Mouse (Mus musculus) spleen, postnatal 36 days (tissue): ENCODE results near the gene Itgb4.

Source experiments
- DNase-seq, 2 experiments: peaks; one replicate each; pipeline ENCODE4 v3.0.0; 2022; ENCODE audit warnings: low spot score in 2 of 2, mixed read lengths in 1 of 2

Gene Itgb4

DNA sequence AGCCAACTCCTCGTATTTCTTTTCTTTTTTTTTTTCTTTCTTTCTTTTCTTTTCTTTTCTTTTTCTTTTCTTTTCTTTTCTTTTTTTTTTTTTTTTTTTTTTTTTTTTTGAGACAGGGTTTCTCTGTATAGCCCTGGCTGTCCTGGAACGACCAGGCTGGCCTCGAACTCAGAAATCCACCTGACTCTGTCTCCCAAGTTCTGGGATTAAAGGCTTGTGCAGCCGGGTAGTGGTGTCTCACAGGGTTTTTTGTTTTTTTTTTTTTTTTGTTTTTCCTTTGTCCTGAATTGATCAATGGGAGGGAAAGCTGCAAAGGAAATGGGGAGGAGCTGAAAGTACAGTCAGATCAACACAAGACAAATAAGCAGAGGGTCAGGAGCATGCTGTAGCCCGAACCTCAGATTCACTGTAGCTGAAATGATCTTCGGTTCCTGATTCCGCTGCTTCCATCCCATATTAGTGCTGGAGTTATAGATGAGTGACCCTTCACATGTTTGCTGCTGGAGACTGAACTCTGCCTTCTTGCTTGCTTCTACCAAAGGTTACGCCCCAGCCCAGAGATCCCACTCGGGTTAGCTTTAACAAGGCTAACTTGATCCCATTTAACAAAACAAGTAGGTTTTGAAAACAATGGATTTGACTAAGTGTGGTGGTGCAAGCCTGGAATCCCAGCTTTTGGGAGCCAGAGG lies 53.8 kb downstream of the Itgb4 start:
- DNase-seq: no peak

DNA sequence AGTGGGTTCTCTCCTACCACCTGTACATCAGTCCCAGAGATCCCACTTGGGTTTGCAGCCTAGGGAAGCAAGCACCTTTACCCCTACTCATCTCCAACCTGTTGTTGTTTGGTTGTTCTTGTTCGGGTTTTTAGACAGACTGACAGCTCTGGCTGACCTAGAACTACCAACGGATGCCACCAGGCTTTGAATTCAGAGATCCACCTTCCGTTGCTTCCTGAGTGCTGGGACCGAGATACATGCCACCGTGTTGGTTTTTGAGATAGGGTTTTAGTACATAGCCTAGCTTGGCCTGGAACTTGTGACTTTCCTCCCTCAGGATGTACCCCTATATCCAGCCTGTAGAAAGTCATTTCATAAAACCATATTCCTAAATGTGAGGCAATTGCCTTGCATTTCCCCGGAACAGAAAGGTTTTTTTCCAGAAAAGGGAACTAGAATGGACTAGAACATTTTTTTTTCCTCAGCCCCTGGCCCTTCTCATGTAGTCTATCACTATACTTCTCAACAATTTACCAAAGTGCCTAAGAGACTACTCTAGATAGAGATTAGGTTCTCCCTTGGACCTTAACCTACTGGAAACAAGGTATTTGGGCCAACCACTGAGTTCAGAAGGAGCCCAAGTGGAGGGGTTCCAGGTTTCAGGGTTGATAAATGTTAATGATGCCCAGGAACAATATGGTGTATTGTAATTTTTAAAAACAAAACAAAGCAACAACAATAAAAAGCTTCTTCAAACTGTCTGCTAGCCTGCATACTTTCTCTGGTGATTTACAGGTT lies 54.8 kb downstream of the Itgb4 start:
- DNase-seq: no peak

DNA sequence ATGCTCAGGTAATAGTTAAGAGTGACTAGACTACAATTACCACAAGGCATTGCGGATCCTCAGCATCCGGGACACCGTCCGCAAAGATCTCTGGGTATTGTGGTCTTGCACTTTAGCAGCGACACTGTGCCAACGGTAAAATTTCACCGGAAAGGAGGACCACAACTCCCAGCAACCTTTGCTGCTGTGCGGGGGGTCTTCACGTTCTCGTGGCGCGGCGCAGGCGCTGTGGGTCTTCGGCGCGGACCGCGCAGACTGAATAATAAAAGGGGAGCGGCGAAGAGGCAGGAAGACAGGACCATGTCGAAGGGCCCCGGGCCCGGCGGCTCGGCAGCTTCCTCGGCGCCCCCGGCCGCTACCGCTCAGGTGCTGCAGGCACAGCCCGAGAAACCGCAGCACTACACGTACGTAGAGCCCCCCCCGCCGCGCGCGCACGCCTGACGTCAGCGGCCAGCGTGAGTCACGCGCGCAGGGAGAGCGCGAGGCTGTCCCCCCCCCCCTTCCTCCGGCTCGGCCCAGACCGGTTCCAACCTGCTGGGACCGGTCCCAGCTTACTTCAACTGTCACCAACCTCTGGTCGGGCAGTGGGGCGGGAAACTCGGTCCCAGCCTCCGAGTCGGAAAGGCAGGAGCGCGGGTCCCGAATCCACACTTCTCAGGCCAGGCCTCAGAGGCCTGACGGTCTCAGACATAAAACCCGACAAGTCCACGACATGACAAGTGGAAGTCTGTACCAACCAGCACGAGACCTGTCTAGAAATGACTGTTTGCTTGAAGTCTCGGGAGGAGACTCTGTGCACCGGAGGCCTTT lies 55.8 kb downstream of the Itgb4 start, which contains the start of gene Unk:
Gene Unk, plus strand, starts transcription at position 235 of the 810 bp plus-strand sequence.
- peak; percentile 97 to 99 for DNase-seq

DNA sequence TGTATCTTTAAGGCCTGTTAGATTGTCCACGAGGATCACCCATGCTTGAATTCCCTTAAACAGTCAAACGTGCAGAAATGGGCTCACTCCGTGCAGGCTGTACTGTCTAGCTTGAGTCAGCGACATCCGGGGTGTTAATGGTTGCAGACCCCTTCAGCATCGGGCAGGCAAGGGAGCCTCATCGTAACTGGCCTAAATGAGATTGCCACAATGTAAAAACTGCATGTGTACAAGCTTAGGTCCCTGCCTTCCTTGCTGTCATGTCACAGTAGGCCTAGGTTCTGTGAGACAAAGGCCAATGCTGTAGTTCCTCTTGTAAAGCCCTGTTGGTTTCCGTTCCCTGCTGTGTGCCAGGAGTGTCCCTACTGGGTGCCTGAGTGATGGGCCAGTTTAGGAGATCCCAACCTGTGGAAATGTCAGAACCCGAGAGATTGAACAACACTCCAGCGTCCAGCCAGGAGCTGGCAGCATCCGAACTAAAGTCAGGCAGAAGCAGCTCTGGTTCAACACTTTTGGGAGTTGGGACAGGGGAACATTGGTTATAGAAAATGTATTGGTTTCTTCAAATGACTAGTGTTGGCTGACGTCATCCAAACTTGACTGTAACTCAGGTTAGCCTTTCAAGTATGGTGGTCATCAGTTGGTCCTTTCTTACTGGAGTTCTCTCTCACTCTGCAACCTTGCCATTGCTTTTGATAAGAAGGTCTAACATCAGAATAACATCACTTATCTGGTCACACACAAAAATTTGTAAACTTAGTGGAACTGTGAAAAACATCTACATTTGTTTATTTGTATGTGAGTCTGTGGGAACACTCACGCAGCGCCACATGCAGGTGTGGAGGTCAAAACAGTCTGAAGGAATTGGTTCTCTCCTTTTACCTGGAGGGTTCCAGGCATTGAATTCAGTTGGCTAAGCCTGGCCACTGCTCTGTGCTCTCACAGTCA lies 56.7 kb downstream of the Itgb4 start:
- peak; percentile 60 to 68 for DNase-seq

DNA sequence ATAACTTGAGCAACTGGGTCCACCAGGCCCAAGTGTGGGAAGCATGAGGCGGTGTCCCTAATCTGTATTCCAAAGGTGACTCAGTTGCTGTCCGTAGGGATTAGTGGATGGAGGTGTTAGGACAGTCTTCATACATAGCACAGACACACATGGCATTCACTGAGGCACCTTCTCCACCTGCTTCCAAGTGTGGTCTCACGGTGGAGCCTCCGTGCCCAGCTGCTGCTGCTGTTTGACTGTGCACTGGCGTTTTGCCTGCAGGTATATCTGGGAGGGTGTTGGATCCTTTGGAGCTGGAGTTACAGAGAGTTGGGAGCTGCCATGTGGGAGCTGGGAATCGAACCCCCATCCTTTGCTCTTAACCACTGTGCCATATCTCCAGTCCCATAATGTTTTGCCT lies 60.1 kb downstream of the Itgb4 start:
- DNase-seq: no peak

DNA sequence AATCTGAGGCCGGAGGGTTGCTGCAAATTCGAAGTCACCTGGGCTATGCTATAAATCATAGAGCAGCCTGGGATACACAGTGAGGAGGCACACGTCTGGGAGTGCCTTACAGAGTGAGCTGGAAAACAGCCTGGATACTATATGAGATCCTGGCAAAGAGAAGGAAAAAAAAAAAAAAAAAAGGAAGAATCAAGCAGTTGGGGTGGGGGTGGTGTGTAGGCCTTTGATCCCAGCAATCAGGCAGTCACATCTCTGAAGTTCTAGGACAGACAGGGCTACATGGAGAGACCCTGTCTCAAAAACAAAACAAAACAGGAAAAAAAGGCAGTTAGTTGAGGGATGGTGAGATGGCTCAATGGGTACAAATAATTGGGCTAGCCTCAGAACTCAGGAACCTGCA lies 62.2 kb downstream of the Itgb4 start:
- DNase-seq: no peak

DNA sequence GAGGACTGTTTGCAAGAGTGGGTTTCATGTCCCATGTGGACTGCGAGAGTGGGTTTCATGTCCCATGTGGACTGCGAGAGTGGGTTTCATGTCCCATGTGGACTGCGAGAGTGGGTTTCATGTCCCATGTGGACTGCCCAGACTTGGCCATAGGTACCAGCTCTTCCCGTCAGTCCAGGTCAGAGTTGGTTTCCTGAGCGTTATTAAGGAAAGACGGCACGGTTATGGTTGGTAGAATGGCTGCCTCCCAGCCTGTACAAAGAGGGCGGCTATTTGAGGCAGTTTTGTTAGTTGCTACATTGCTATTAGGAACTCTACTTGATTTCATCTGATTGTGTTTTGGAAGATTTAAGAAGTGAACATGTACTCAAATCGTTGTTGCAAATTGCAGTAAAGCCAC lies 63.3 kb downstream of the Itgb4 start:
- no peak for DNase-seq

DNA sequence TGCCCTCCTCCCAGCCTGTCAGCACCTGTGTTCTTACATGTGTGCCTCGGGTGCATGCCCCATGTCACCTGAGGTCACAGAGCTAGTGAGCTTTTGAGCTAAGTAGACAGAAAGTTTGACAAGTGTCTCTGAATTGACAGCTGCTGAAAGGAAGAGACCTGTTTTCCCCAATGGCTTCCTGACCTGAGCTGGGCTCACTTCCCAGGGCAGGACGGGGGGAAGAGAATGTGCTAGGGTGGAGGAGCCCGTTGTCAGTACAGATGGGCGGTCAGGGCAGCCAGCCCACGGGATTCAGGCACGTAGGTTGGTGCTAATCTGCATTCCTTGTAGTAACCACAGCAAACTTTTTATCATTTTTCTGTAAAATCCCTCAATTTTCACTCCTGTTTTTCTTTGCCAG lies 66.1 kb downstream of the Itgb4 start:
- no peak for DNase-seq

DNA sequence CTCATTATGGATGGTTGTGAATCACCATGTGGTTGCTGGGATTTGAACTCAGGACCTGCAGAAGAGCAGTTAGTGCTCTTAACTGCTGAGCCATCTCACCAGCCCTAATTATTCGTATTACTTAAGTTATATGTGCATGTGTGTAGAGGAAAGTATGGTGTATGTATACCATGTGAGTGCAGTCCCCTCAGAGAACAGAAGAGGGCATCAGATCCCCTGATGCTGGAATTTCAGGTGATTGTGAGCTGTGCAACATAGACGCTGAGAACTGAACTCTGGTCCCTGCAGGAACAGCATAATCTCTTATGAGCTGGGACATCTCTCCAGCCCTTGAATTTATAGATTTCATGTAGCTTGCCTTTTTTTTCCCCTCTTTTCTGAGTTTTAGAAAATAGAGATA lies 67.3 kb downstream of the Itgb4 start:
- DNase-seq: no peak

DNA sequence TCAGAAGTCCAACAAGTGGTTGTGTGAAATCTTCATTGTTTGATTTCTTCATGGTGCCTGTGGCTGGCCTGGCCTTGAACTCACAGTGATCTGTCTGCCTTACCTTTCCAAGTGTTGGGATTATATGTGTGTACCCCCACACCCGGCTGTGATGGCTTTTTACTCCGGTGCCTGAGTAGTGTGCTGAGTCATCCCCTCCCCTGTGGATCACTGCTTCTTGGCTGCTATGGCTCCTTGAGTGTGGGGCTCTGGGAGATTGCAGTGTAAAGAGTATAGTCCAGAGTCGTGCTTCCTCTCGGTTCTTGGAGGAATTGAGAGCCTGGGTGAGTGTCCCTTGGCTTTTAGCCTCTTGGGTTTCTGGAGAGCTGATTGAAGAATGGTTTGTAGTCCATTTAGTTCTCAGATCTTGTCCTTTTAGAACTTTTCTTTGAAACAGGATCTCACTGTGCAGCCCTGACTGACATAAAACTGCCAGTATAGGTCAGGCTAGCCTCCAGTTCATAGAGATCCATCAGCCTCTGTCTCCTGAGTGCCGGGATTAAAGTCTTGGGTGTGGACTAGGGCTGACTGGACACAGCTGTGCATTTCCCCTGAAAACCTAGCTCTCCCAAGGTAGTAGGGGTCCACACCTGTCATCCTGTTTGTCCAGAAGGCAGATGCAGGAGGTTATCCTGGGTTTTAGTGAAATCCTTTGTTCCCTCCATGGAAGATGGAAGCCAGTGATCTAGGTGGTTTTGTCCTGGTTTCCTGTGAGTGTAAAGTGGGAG lies 68.0 kb downstream of the Itgb4 start:
- no peak for DNase-seq

DNA sequence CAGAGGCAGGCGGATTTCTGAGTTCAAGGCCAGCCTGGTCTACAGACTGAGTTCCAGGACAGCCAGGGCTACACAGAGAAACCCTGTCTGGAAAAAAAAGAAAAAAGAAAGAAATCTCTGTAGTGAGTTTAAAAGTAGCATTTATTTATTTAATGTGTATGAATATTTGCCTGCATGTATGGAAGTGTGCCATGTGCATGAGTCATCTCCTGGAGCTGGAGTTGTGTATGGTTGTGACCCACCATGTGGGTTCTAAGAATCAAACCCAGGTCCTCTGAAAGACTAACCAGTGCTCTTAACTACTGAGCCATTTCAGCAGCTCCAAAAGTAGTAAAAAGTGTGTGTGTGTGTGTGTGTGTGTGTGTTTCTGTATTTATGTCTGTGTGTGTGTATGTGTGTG lies 68.8 kb downstream of the Itgb4 start:
- no peak for DNase-seq

DNA sequence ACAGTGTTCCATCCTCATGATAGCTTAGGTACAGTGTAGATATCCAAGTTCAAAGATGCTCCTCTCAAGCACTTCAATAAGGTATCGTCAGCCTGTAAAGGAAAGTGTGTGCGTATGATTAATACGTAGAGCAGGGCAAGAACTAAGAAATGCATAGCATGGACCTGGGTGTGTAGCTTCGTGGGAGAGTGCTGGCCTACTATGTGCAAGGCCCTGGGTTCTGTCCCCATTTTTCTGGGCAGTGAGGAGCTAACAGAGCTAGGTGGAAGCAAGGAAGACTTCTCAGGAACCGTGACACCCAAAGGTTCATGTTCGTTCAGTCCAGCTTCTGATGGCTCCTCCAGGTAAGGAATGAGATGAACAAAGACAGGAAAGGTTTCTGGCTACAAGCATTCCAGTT lies 70.7 kb downstream of the Itgb4 start:
- no peak for DNase-seq

DNA sequence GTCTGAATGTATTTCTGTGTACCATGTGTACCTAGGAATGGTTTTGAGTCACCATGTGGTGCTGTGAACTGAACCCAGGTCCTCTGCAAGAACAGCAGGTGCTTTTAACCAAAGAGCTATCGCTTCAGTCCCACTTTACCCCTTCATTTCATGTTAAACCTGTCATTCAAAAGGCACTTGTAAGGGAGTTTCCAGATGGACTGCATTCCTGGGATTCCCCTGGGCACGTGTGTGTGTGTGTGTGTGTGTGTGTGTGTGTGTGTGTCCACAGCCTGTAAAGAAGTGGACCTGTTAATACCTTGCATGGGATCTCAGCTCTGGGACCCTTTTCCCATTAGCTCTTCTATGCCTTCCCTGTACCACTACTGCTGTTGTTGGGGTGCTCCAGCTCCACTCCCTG lies 75.1 kb downstream of the Itgb4 start:
- DNase-seq: no peak

DNA sequence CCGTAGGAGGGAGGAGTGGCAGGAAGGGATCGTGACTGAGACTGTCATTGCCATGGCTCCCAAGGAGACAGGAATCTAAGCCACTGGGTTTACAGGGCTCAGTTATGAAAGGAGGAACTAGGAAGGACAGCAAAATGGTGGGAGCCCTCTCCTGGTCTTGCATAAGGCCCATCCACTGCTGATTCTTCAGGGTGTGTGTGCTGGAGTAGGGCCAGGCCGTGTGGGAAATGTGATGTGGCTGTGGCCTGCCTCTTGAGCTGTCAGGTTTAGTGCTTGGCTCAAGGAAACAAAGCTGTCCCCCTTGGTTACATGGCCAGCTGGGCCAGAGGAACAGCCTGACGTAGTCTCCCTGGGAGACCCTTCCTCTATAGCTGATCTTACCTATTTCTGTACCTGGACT lies 75.7 kb downstream of the Itgb4 start:
- no peak for DNase-seq

DNA sequence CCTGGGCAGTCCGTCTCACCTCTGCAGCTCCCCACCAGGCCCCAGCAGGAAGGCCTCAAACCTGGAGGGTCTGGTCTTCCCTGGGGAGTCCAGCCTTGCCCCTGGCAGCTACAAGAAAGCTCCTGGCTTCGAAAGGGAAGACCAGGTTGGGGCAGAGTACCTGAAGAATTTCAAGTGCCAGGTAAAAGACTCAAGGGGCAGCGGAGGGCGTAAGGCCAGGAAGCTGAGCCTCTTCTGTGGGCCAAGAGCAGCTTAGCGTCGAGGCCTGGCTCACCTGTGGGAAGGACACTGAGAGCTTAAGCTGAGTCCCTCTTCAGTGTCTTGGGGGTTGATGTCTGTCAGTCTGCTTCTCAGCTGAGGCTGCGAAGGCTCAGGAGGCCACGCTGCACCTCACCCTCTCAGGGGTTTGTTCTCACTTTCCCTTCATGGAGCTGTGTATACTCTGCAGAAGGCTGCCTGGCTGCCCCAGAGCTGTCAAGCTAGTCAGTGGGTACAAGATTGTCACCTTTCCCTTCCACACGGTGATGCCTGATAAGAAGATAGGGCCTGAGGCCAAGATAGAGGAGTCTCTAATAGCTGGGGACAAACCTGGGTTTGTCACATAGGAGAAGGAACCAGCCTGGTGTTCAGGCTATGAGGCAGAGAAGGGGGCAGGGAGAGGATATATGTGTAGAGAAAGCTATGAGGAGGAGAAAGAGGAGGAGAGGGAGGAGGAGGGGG lies 79.2 kb downstream of the Itgb4 start:
- no peak for DNase-seq

DNA sequence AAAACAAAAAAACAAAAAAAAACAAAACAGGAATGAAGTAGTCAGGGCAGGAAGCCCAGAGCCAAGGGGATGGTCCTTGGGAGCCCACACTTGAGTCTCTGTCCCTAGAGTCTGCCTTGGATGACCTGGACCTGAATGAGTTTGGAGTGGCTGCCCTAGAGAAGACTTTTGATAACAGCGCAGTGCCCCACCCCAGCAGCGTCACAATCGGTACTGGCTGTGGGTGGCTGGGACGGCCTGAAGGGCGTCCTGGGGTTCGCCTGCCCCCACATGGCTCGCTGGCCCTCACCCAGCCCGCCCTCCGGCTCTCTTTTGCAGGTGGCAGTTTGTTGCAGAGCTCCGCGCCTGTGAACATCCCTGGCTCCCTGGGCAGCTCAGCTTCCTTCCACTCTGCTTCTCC lies 81.4 kb downstream of the Itgb4 start:
- no peak for DNase-seq

DNA sequence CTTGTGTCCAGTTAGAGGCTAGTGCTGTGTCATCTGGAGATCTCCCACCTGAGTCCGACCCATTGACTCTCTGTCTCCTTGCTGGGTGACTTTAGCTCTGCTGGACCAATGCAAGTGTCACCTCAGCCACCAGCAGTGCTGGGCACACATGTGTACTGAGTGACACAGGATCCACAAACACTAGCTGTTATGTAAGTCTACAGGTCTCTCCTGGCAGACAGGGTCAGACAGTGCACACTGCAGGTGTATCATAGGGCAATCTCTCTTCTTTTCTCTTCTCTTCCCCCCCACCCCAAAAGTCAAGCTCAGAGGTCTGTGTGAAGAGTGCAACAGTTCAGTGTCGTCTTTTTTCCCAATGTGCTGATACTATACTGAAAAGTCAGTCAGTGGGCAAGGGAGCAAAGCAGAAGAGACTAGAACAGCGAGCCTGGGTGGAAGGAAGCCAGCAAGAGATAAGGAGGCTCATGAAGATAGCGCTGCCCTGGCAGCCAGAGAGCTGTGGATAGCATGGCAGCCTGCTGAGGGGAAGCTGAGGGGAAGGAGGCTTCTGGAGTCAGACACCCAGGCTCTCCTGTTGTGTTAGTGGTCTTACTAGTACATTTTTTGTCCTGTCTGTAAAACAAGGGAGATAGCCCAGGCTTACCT lies 82.8 kb downstream of the Itgb4 start:
- no peak for DNase-seq
